Mouse (Mus musculus): ENCODE results near the gene Gimap3. TPM values are rescaled to one million over a fixed set of nuclear protein-coding genes. Genes with fewer than 3 reads are reported as not detected.

Gene Gimap3
- polyA plus RNA-seq, 1 experiment from 2014 or later = not detected

DNA sequence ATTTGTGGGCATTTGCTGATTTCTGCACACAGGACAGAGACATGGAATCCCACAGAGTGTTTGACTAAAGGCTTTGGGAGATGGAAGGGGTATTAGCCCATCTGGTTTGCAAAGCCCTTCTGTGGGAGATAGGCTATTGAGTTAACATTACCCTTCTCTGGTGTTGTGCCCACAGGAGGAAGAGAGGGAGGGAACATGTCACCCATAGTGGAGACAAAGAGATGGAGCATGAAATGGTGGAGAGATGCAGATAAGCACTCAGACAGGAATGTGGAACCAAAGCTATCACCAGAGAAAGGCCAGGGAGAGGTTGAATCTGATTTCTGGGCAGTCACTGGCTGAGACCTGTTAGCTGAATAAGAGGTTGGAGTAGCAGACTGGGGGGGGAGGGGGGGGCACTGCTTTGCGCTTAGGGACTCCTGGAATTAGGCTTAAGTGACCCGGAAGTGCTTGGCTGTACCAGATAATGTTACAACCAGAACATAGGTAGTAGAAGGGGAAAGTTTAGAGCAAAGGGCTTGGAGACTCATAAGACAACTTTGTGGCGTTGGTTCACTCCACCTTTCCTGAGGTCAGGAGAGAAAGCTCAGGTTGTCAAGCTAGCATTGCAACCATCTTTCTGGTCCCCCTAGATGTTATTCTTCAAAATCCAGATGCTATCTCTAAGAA, 30.0 kb downstream of the Gimap3 start:
- ATAC-seq (ENCODE audit: low FRiP score) = no peak

DNA sequence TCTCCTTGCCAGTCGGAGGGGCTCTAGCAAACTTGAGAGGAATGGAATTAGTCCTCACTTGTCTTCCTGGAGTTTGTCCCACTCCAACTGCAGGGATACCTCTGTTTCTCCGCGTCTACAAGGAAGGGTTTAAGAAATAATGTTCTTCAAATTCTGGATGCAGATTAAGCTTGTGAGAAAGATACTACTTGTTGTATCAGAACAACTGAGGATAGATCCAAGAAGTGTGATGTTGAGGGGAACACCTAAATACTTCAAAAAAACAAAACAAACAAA, 30.9 kb downstream of the Gimap3 start:
- Histone ChIP-seq H3K4me3 (replicated peaks) (no peak overlapping the region), H3K36me3 (replicated peaks) (no peaks in the 10 kb centered on the region), H3K27ac (no peak overlapping the region), H3K9me3 (no peaks in the 10 kb centered on the region), H3K9ac (no peak overlapping the region), H3K4me2 (no peak overlapping the region), H3K27me3 (peaks cover 39% of the 10 kb centered on the region), H3K4me1 (peaks cover 10% of the 10 kb centered on the region)
- no peak for ATAC-seq (ENCODE audit: low FRiP score)
- WGBS = 92% methylated on average over 3 of the region's 3 CpGs

More for the DNA sequence above, 30.0 kb downstream of the Gimap3 start:
- Histone ChIP-seq H3K4me2 (no peak overlapping the region), H3K9me3 (no peaks in the 10 kb centered on the region), H3K9ac (no peak overlapping the region), H3K4me3 (replicated peaks) (no peak overlapping the region), H3K36me3 (replicated peaks) (no peaks in the 10 kb centered on the region), H3K4me1 (peaks cover 10% of the 10 kb centered on the region), H3K27me3 (peaks cover 41% of the 10 kb centered on the region), H3K27ac (no peak overlapping the region)
- 73% methylated on average over 3 of the region's 3 CpGs for WGBS

DNA sequence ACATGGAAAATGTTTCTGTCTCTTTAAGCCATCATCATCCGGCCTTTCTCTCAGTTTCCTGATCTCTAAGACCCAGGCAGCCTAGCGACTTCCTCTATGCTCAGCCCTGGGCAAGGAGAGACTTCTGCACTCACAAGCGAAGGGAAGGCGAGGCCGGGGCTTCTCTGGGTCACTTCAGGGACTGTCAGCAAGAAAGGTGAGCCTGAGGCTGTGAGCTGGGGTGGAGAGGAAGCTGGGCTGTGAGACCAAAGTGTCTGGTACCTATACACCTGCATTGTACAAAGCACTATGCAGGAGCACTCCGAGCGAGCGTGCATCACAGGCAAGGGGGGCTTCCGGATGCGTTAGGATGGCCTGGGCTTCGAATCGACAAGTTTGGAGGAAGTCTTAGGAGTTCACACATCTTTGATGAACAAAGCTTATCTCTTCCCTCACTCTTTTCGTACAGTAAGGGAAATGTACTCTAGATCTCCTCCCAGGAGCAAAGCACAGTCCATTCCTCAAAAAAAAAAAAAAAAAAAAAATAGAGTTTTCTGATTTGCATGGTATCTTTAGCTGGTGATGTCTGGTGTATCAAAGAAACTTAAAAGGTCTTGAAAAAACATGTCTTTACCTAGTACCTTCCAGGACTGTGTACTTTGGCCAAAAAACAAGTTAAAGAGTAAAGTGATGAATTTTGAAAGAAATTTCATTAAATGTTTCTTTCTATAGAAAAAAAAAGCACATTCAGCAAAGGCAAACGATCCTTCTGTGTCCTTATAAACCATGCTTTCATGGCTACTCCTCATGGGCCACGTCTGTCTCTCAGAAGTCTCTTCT, 31.5 kb downstream of the Gimap3 start, which contains the start of gene Gimap1:
Gene Gimap1, plus strand, starts transcription at position 94 of the 819 bp plus-strand sequence.
- Histone ChIP-seq H3K27ac (no peak within 1 kb of the TSS), H3K27me3 (peaks cover 34% of the 10 kb centered on the region), H3K4me2 (no peak within 1 kb of the TSS), H3K36me3 (replicated peaks) (no peaks in the 10 kb centered on the region), H3K4me1 (peaks cover 10% of the 10 kb centered on the region), H3K9me3 (no peaks in the 10 kb centered on the region), H3K9ac (no peak within 1 kb of the TSS), H3K4me3 (replicated peaks) (no peak within 1 kb of the TSS)
- 80% methylated on average over 15 of the region's 15 CpGs for WGBS
- no peak for ATAC-seq (ENCODE audit: low FRiP score)

DNA sequence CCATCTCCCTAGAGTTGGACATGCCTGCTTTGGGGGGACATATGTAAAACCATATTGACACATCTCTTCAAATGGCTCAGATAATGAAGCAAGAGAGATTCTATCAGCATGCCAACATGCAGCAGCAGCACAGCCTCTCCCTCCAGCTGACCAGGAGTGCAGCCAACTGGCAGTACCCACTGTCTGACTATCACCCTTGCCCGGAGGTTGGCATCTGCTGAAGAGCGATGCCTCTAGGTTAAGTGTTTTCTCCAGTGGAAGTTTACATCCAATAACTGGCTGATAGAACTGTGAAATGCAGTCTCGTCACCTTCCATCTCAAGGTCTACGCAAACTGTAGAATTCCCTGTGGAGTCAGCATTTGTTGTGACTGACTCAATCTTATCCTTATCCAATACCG, 33.0 kb downstream of the Gimap3 start:
- whole genome bisulfite sequencing = 91% methylated on average over 5 of the region's 5 CpGs
- H3K9ac ChIP-seq = no peak overlapping the region
- H3K27ac ChIP-seq = no peak overlapping the region
- peaks cover 23% of the 10 kb centered on the region for H3K27me3 ChIP-seq
- no peaks in the 10 kb centered on the region for H3K9me3 ChIP-seq
- no peaks in the 10 kb centered on the region for H3K36me3 ChIP-seq (replicated peaks)
- H3K4me1 ChIP-seq = peaks cover 5% of the 10 kb centered on the region
- H3K4me3 ChIP-seq (replicated peaks) = no peak overlapping the region
- H3K4me2 ChIP-seq = no peak overlapping the region
- ATAC-seq (ENCODE audit: low FRiP score) = no peak

DNA sequence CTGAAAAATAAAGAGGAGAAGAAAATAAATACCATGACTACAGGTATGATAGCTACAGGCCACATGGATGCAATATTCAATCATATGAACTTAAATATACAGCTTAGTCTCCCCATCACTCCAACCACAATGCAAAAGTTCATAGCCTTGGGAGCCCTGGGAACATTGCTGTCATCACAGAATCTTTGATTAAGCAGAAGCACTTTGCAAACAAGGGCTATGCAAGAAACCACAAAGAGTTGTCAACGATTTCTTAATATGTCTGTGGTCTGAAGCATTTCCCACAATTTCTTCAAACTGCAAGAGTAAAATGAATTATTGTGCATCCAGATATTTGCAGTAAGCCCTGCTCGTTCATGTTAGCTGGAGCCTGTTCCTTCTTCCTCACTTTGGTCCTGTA, 33.6 kb downstream of the Gimap3 start:
- H3K4me2 ChIP-seq = no peak overlapping the region
- H3K27ac ChIP-seq = no peak overlapping the region
- H3K4me3 ChIP-seq (replicated peaks) = no peak overlapping the region
- WGBS = 85% methylated on average over 2 of the region's 2 CpGs
- H3K9ac ChIP-seq = no peak overlapping the region
- no peak for ATAC-seq (ENCODE audit: low FRiP score)
- H3K4me1 ChIP-seq = no peaks in the 10 kb centered on the region
- H3K27me3 ChIP-seq = peaks cover 17% of the 10 kb centered on the region
- H3K9me3 ChIP-seq = no peaks in the 10 kb centered on the region
- H3K36me3 ChIP-seq (replicated peaks) = no peaks in the 10 kb centered on the region

DNA sequence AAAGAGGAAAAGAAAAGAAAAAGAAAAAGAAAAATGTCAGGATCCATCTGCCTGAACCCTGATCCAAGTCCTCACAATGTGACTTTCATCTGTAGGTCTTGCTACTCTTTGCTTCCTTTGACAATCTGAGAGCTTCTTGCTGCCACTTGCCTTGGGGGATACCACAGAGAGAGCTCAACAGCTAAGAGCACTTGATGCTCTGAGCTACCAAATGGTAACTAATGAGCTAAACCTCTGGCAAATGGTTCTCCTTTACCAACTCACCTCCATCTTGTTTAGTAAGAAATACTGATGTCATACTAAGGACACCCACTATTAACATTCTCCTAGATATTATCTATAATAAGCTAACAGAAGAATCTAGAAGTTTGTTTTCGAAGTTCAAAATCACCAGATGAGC, 37.0 kb downstream of the Gimap3 start:
- no peak overlapping the region for H3K4me3 ChIP-seq (replicated peaks)
- 87% methylated on average over 1 of the region's 1 CpGs for WGBS
- H3K9me3 ChIP-seq = no peaks in the 10 kb centered on the region
- ATAC-seq (ENCODE audit: low FRiP score) = no peak
- H3K9ac ChIP-seq = no peak overlapping the region
- H3K27me3 ChIP-seq = no peaks in the 10 kb centered on the region; the same call in 1 of the 2 replicates
- H3K4me2 ChIP-seq = no peak overlapping the region
- H3K27ac ChIP-seq = no peak overlapping the region
- H3K4me1 ChIP-seq = no peaks in the 10 kb centered on the region
- H3K36me3 ChIP-seq (replicated peaks) = no peaks in the 10 kb centered on the region

DNA sequence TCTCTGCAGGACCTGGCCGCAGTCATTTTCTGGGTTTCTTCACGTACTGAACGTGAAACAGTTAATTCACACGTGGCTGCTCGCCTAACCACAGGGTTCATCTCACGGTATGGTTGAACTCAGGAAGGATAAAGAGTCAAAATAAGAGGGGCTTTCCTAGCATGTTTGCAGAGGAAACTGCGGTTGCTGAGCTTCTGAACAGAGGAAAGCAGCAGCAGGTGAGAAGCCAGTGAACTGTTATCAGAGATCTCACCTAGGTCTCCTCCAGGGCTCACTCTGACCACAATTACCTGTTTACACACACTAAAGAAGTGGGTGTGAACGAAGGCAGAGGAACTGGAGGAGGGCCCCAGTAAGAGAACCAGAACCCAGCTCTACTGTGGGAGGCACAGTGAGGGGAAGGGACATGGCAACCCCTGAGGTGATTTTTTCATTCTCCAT, 37.8 kb downstream of the Gimap3 start:
- Histone ChIP-seq H3K9me3 (no peaks in the 10 kb centered on the region), H3K9ac (no peak overlapping the region), H3K4me2 (no peak overlapping the region), H3K4me3 (replicated peaks) (no peak overlapping the region), H3K27me3 (no peaks in the 10 kb centered on the region; the same call in 1 of the 2 replicates), H3K4me1 (no peaks in the 10 kb centered on the region), H3K36me3 (replicated peaks) (no peaks in the 10 kb centered on the region), H3K27ac (no peak overlapping the region)
- WGBS = 62% methylated on average over 8 of the region's 8 CpGs
- ATAC-seq (ENCODE audit: low FRiP score) = no peak

DNA sequence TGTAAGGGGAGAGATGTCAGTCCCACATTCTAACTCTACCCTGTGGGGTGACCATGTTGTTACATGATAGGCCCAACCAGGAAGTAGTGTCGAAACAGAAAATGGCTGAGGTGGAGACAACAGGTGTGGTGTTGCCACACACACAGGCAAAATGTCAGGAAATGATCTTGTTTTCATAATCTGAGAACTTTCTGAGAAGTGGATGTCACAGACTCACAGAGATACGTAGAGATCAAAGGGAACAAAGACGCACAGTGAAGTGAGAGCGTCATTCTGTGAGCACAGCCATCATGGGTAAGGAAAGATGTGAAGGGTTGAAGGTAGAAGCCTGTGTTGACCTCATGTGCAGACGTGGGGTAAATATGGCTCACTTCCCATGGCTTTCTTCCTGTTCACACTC, 42.9 kb downstream of the Gimap3 start:
- Histone ChIP-seq H3K36me3 (replicated peaks) (no peaks in the 10 kb centered on the region), H3K9ac (no peak overlapping the region), H3K4me1 (peaks cover 9% of the 10 kb centered on the region; the same call in 1 of the 2 replicates), H3K4me2 (no peak overlapping the region), H3K4me3 (replicated peaks) (no peak overlapping the region), H3K27ac (no peak overlapping the region), H3K9me3 (no peaks in the 10 kb centered on the region), H3K27me3 (no peaks in the 10 kb centered on the region)
- WGBS = 91% methylated on average over 5 of the region's 5 CpGs
- no peak for ATAC-seq (ENCODE audit: low FRiP score)

DNA sequence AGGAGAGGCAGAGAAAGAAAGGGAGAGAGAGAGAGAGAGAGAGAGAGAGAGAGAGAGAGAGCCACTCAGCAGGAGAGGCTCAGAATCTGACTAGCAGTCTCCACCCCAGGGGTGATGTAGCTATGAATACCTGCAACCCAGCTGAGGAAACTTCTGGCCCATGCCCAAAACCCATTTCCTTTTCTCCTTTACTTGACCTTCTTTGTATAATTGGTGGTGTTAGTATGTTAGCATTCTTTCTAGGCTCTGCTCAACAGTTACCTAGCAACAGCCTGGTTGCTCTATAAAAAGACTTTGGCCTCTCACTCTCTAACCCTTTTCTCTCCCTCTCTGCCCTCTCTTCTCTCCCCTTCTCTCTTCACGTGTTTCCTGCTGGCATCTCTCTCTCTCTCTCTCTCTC, 45.2 kb downstream of the Gimap3 start:
- Histone ChIP-seq H3K27me3 (no peaks in the 10 kb centered on the region), H3K27ac (no peak overlapping the region), H3K4me3 (replicated peaks) (no peak overlapping the region), H3K9me3 (no peaks in the 10 kb centered on the region), H3K36me3 (replicated peaks) (no peaks in the 10 kb centered on the region), H3K4me1 (peaks cover 9% of the 10 kb centered on the region; the same call in 1 of the 2 replicates), H3K9ac (no peak overlapping the region), H3K4me2 (no peak overlapping the region)
- no peak for ATAC-seq (ENCODE audit: low FRiP score)
- WGBS = 0% methylated on average over 1 of the region's 1 CpGs

DNA sequence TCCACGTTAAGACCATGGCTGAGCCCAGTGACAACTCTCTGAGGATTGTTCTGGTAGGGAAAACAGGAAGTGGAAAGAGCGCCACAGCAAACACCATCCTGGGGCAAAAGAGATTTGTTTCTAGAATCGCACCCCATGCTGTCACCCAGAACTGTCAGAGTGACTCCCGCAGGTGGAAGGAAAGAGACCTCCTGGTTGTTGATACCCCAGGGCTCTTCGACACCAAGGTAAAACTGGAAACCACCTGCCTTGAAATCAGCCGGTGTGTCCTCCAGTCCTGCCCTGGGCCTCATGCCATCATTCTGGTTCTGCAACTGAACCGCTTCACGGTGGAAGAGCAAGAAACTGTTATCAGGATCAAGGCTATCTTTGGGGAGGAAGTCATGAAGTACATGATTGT, 47.2 kb downstream of the Gimap3 start:
- no peaks in the 10 kb centered on the region for H3K27me3 ChIP-seq
- no peak for ATAC-seq (ENCODE audit: low FRiP score)
- H3K27ac ChIP-seq = no peak overlapping the region
- H3K4me2 ChIP-seq = no peak overlapping the region
- no peak overlapping the region for H3K9ac ChIP-seq
- peaks cover 9% of the 10 kb centered on the region; the same call in 1 of the 2 replicates for H3K4me1 ChIP-seq
- H3K36me3 ChIP-seq (replicated peaks) = no peaks in the 10 kb centered on the region
- no peak overlapping the region for H3K4me3 ChIP-seq (replicated peaks)
- H3K9me3 ChIP-seq = no peaks in the 10 kb centered on the region
- 89% methylated on average over 8 of the region's 8 CpGs for whole genome bisulfite sequencing

DNA sequence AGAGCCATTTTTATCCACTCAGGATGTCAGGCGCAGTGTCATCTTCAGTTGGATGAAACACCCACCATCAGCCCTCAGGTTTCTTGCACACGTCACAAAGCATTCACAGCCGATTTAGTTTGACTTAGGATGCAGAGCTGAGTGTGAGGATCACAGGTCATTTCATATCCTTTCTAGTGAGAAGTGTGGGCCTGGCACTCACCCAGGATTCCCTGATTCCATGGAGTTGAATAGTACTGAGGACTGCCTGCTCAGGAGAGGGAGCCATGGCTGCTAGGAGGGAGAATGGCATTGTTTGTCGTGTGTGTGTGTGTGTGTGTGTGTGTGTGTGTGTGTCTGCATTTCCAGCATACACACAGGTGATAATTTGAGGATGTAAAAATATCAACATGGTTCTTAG, 50.3 kb downstream of the Gimap3 start:
- Histone ChIP-seq H3K9me3 (no peaks in the 10 kb centered on the region), H3K4me2 (no peak overlapping the region), H3K9ac (no peak overlapping the region), H3K27ac (no peak overlapping the region), H3K36me3 (replicated peaks) (no peaks in the 10 kb centered on the region), H3K4me1 (peaks cover 1% of the 10 kb centered on the region; the same call in 1 of the 2 replicates), H3K4me3 (replicated peaks) (no peak overlapping the region), H3K27me3 (no peaks in the 10 kb centered on the region)
- 87% methylated on average over 4 of the region's 4 CpGs for WGBS
- no peak for ATAC-seq (ENCODE audit: low FRiP score)

DNA sequence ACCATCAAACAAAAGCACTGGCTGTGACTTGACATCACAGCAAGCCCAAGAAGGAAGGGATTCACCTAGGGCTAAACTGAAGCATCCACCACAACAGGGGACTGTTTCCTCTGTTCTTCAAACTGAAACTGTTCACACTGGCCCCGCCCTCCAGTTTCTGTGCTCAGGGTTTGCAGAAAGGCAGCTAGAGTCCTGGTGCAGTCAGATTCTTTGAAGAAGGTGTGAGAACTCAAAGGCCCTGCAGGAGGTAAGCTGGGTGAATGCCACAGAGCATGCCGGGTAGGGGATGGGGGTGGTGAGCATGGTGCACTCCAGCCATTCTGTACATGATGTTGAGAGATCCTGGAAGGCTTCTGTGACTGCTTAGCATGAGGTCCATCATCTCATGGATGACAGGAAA, 52.2 kb downstream of the Gimap3 start, which contains the start of the genes Gm28053 and Gimap7:
Gene Gm28053, plus strand, starts transcription at position 153 of the 400 bp plus-strand sequence.
Gene Gimap7, plus strand, starts transcription at position 167 of the 400 bp plus-strand sequence.
- H3K27me3 ChIP-seq = no peaks in the 10 kb centered on the region
- 59% methylated on average over 2 of the region's 2 CpGs for WGBS

More for the DNA sequence above, 52.2 kb downstream of the Gimap3 start, which contains the start of the genes Gm28053 and Gimap7:
- Histone ChIP-seq H3K27ac (no peak within 1 kb of the TSS), H3K4me3 (replicated peaks) (no peak within 1 kb of the TSS), H3K4me1 (no peaks in the 10 kb centered on the region), H3K36me3 (replicated peaks) (no peaks in the 10 kb centered on the region), H3K9ac (no peak within 1 kb of the TSS), H3K9me3 (no peaks in the 10 kb centered on the region), H3K4me2 (no peak within 1 kb of the TSS)
- ATAC-seq (ENCODE audit: low FRiP score) = no peak

Measured in forebrain, embryonic 12.5 days (tissue).